Mouse (Mus musculus) kidney, postnatal 0 days (tissue): ENCODE results near the gene Zfp867. TPM values are rescaled to one million over a fixed set of nuclear protein-coding genes. Genes with fewer than 3 reads are reported as not detected.

Experiments used
- ATAC-seq: fragments of 200-750 bp; cut with Nextera tagmentation; replicated peaks from 2 replicates; pipeline ENCODE4 v1.8.0; 2017; ENCODE audit warnings: low read depth, moderate number of reproducible peaks, moderate TSS enrichment, moderate library complexity; ENCODE audit not compliant: low FRiP score
- DNase-seq: peaks from one replicate; pipeline ENCODE4 v3.0.0-alpha.2; 2016; ENCODE audit warnings: low spot score
- H3K27ac ChIP-seq: fragments of 300-500 bp; sonication (generic); 2 replicates; pipeline ENCODE4 v1.5.1; 2014; ENCODE audit warnings: mild to moderate bottlenecking
- H3K27me3 ChIP-seq: fragments of 300-500 bp; sonication (generic); 2 replicates; pipeline ENCODE4 v1.6.1; 2014; ENCODE audit warnings: low read length, mixed read lengths; ENCODE audit not compliant: insufficient read depth
- H3K36me3 ChIP-seq: fragments of 300-500 bp; sonication (generic); 2 replicates; pipeline ENCODE4 v1.6.1; 2014; ENCODE audit warnings: low read length, mixed read lengths; ENCODE audit not compliant: insufficient read depth
- H3K4me1 ChIP-seq: fragments of 300-500 bp; sonication (generic); replicated peaks from 2 replicates; pipeline ENCODE4 v1.6.1; 2014; ENCODE audit warnings: antibody characterized with exemption, low read length, mixed read lengths; ENCODE audit not compliant: insufficient read depth
- H3K4me2 ChIP-seq: fragments of 300-500 bp; sonication (generic); 2 replicates; pipeline ENCODE4 v1.6.1; 2014; ENCODE audit warnings: mild to moderate bottlenecking, low read length, moderate library complexity, mixed read lengths
- H3K4me3 ChIP-seq: fragments of 300-500 bp; sonication (generic); replicated peaks from 2 replicates; pipeline ENCODE4 v1.5.1; 2014; ENCODE audit warnings: low read depth, low read length
- H3K9ac ChIP-seq: fragments of 300-500 bp; sonication (generic); 2 replicates; pipeline ENCODE4 v1.6.1; 2014; ENCODE audit warnings: low read depth, low read length
- H3K9me3 ChIP-seq: fragments of 300-500 bp; sonication (generic); replicated peaks from 2 replicates; pipeline ENCODE4 v1.6.1; 2016; ENCODE audit warnings: low read length, inconsistent platforms, mixed read lengths
- CTCF ChIP-seq: IDR thresholded peaks from 2 replicates; pipeline ENCODE4 v1.5.1; 2016; ENCODE audit warnings: antibody characterized with exemption, low read depth, mild to moderate bottlenecking, moderate library complexity
- WGBS: fragments of 180-500 bp; shearing (Covaris S2); extraction: QIAGEN DNeasy Blood & Tissue Kit; methylation state at CpG from one replicate; pipeline ENCODE4 v1.1.7; 2014; 5-methylcytosine and 5-hydroxymethylcytosine counted together
- polyA plus RNA-seq: library from polyadenylated mRNA; unstranded; fragments of >200 nt; fragmentation: Nextera tagmentation; extraction: Ambion mirVana; gene quantifications from 2 replicates; pipeline ENCODE4 v1.2.1, GENCODE M21; 2015

Zfp867 gene
- polyA plus RNA-seq, 1 experiment from 2014 or later, result 7.5 TPM

GRCm38 (mm10) chr11:59412999-59413863, 59.0 kb downstream of the Zfp867 start:
- Histone ChIP-seq H3K4me3 (no peak overlapping the region), H3K36me3 (0 out of 2 replicates have a peak, but pooled peaks cover 2% of the 10 kb centered on the region), H3K4me2 (no peak overlapping the region), H3K4me1 (peaks cover 9% of the 10 kb centered on the region; the same call in 1 of the 2 replicates), H3K27me3 (no peaks in the 10 kb centered on the region), H3K27ac (no peak overlapping the region), H3K9me3 (no peaks in the 10 kb centered on the region), H3K9ac (no peak overlapping the region)
- peak; percentile 12 for DNase-seq
- no peak for TF ChIP-seq CTCF
- WGBS, result 73% methylated on average over 13 of the region's 13 CpGs
- no peak for ATAC-seq

- H3K27ac ChIP-seq, result no peak overlapping the region
- ATAC-seq (no peak), DNase-seq (no peak)
- WGBS, result 85% methylated on average over 6 of the region's 6 CpGs
- 0 out of 2 replicates have a peak, but pooled peaks cover 4% of the 10 kb centered on the region for H3K36me3 ChIP-seq
- peaks cover 9% of the 10 kb centered on the region; the same call in 1 of the 2 replicates for H3K4me1 ChIP-seq
- no peaks in the 10 kb centered on the region for H3K27me3 ChIP-seq
- no peaks in the 10 kb centered on the region for H3K9me3 ChIP-seq
- no peak overlapping the region for H3K4me3 ChIP-seq
- no peak for TF ChIP-seq CTCF
- no peak overlapping the region for H3K4me2 ChIP-seq
- H3K9ac ChIP-seq, result no peak overlapping the region
These were observed 60.2 kb downstream of the Zfp867 start for GRCm38 (mm10) chr11:59412058-59412457.

Other genes starting within 250 kb of the Zfp867 start
- 670 and 713 TPM in 2 replicates for gene Arf1, start 244.2 kb downstream of the Zfp867 start, polyA plus RNA-seq
- gene Wnt3a, start 181.7 kb downstream of the Zfp867 start, polyA plus RNA-seq, result not detected in 2 replicates
- 1.0 and 1.1 TPM in 2 replicates for gene Wnt9a, start 165.5 kb downstream of the Zfp867 start, polyA plus RNA-seq
- gene Prss38, start 96.8 kb downstream of the Zfp867 start, polyA plus RNA-seq, result not detected in 2 replicates
- 9.2 and 9.4 TPM in 2 replicates for gene Jmjd4, start 22.4 kb downstream of the Zfp867 start, polyA plus RNA-seq
- 90.6 and 98.3 TPM in 2 replicates for gene Snap47, start 21.3 kb downstream of the Zfp867 start, polyA plus RNA-seq
- gene Zkscan17, start 54.3 kb upstream of the Zfp867 start, polyA plus RNA-seq, result 19.9 and 20.1 TPM in 2 replicates
- gene Nlrp3, start 69.1 kb upstream of the Zfp867 start, polyA plus RNA-seq, result 0.09 and 0.10 TPM in 2 replicates
- not detected in 2 replicates for gene Olfr222, start 103.8 kb upstream of the Zfp867 start, polyA plus RNA-seq
- gene Olfr223, start 120.8 kb upstream of the Zfp867 start, polyA plus RNA-seq, result not detected in 2 replicates
- 67.4 and 76.8 TPM in 2 replicates for gene Mprip, start 188.8 kb upstream of the Zfp867 start, polyA plus RNA-seq